Mouse (Mus musculus): ENCODE results near the gene Id1. TPM values are rescaled to one million over a fixed set of nuclear protein-coding genes. Genes with fewer than 3 reads are reported as not detected.

Gene Id1
- total and polyA plus RNA-seq, 2 experiments from 2014 or later: 104 to 198 TPM

DNA sequence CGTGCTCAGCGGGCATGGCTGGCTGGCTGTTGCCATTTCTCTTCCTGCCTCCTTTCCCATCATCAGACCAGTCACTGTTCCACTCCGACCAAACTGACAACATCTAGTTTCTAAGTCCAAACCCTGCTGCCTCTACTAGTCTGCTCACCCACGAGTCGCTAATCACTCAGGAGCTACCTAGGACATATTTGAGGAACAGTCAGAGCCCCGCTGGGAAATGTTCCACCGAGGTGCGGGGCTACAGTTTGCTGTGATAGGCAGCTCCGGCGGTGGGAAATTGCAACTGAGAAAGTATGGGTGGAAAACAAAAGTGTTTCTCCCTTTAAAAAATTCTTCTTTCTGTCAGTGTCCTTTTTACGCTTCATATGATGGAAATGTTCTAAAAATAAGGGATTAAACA, 18.4 kb upstream of the Id1 start:
- Histone ChIP-seq H3K27ac (peak overlapping the region; percentile 48; the same call in 1 of the 2 replicates), H3K4me2 (ENCODE audit: low read depth, low read length) (no peak overlapping the region), H3K4me1 (ENCODE audit: insufficient read depth, low read length) (0 out of 2 replicates have a peak, but pooled peaks cover 6% of the 10 kb centered on the region), H3K27me3 (ENCODE audit: insufficient read depth, low read length) (no peaks in the 10 kb centered on the region), H3K4me3 (ENCODE audit: low read length) (no peak overlapping the region), H3K36me3 (ENCODE audit: insufficient read depth, low read length) (no peaks in the 10 kb centered on the region), H3K9me3 (ENCODE audit: low read length) (no peaks in the 10 kb centered on the region), H3K9ac (replicated peaks; ENCODE audit: low read length) (no peak overlapping the region)
- ATAC-seq (no peak), DNase-seq (ENCODE audit: low spot score) (no peak)
- WGBS: 25% methylated on average over 11 of the region's 11 CpGs
- no peak for TF ChIP-seq CTCF (IDR thresholded peaks at IDR 0.05; ENCODE audit: low read depth)

GRCm38 (mm10) chr2:152718076-152718475, 18.0 kb upstream of the Id1 start:
- Histone ChIP-seq H3K4me2 (ENCODE audit: low read depth, low read length) (no peak overlapping the region), H3K27ac (peak overlapping the region; percentile 48; the same call in 1 of the 2 replicates), H3K4me3 (ENCODE audit: low read length) (no peak overlapping the region), H3K9ac (replicated peaks; ENCODE audit: low read length) (no peak overlapping the region), H3K27me3 (ENCODE audit: insufficient read depth, low read length) (no peaks in the 10 kb centered on the region), H3K9me3 (ENCODE audit: low read length) (no peaks in the 10 kb centered on the region), H3K36me3 (ENCODE audit: insufficient read depth, low read length) (no peaks in the 10 kb centered on the region), H3K4me1 (ENCODE audit: insufficient read depth, low read length) (0 out of 2 replicates have a peak, but pooled peaks cover 6% of the 10 kb centered on the region)
- DNase-seq (ENCODE audit: low spot score) (peak; percentile 39), ATAC-seq (peak; percentile 78)
- 17% methylated on average over 6 of the region's 6 CpGs for WGBS
- no peak for TF ChIP-seq CTCF (IDR thresholded peaks at IDR 0.05; ENCODE audit: low read depth)

DNA sequence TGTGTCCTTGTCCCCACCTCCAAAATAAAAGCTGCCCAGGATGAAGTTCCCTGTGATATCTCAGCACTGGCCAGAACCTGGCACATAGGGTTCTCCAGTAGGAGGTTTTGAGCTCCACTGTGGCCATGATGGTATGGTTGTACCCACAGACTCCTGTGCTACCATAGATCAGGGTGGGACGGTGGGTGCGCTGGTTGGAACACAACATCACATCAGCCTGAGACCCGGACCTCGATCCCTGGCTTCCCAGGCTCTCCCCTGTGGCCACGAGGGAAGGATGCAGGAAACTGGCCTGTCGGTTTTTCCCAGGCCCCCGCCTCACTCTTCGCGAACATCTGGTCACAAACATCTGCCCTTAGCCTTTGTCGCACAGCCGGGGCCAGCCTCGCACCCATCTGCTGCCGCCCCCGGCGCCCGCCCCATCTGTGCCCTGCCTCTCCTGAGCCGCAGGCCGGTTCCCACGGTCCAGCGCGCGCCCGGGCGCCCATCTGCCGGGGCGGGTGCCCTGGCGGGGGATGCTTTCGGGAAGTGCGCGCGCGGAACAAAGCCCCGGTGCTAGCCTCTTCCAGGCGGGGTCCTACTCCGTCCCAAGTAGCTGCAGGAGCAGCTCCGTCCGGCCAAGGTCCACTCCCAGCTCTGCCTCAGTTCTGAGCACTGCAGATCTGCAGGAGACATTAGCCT, 12.3 kb upstream of the Id1 start:
- H3K27ac ChIP-seq: no peak overlapping the region
- no peak for TF ChIP-seq CTCF (IDR thresholded peaks at IDR 0.05; ENCODE audit: low read depth)

GRCm38 (mm10) chr2:152724332-152724723, 11.7 kb upstream of the Id1 start:
- 0 out of 2 replicates have a peak, but pooled peaks cover 4% of the 10 kb centered on the region for H3K4me1 ChIP-seq (ENCODE audit: insufficient read depth, low read length)
- 78% methylated on average over 3 of the region's 3 CpGs for WGBS
- no peak for TF ChIP-seq CTCF (IDR thresholded peaks at IDR 0.05; ENCODE audit: low read depth)
- peak overlapping the region; percentile 27 for H3K4me3 ChIP-seq (ENCODE audit: low read length)
- DNase-seq (ENCODE audit: low spot score) (no peak), ATAC-seq (no peak)
- H3K9me3 ChIP-seq (ENCODE audit: low read length): no peaks in the 10 kb centered on the region
- H3K9ac ChIP-seq (replicated peaks; ENCODE audit: low read length): no peak overlapping the region
- H3K36me3 ChIP-seq (ENCODE audit: insufficient read depth, low read length): no peaks in the 10 kb centered on the region
- peak overlapping the region; percentile 54 for H3K4me2 ChIP-seq (ENCODE audit: low read depth, low read length)
- H3K27ac ChIP-seq: no peak overlapping the region
- no peaks in the 10 kb centered on the region for H3K27me3 ChIP-seq (ENCODE audit: insufficient read depth, low read length)

More for the DNA sequence above, 12.3 kb upstream of the Id1 start:
- H3K9ac ChIP-seq (replicated peaks; ENCODE audit: low read length): peak overlapping the region; percentile 50
- H3K4me3 ChIP-seq (ENCODE audit: low read length): peak overlapping the region; percentile 27
- DNase-seq (ENCODE audit: low spot score) (peak; percentile 32), ATAC-seq (peak; percentile 74)
- 0 out of 2 replicates have a peak, but pooled peaks cover 4% of the 10 kb centered on the region for H3K4me1 ChIP-seq (ENCODE audit: insufficient read depth, low read length)
- H3K27me3 ChIP-seq (ENCODE audit: insufficient read depth, low read length): no peaks in the 10 kb centered on the region
- no peaks in the 10 kb centered on the region for H3K36me3 ChIP-seq (ENCODE audit: insufficient read depth, low read length)
- no peaks in the 10 kb centered on the region for H3K9me3 ChIP-seq (ENCODE audit: low read length)
- peak overlapping the region; percentile 54 for H3K4me2 ChIP-seq (ENCODE audit: low read depth, low read length)
- 3% methylated on average over 37 of the region's 37 CpGs for WGBS

- WGBS: 65% methylated on average over 15 of the region's 15 CpGs
- H3K27ac ChIP-seq: no peak overlapping the region
- no peaks in the 10 kb centered on the region for H3K27me3 ChIP-seq (ENCODE audit: insufficient read depth, low read length)
- DNase-seq (ENCODE audit: low spot score) (no peak), ATAC-seq (no peak)
- no peaks in the 10 kb centered on the region for H3K9me3 ChIP-seq (ENCODE audit: low read length)
- peaks cover 10% of the 10 kb centered on the region; the same call in 1 of the 2 replicates for H3K4me1 ChIP-seq (ENCODE audit: insufficient read depth, low read length)
- no peak overlapping the region for H3K9ac ChIP-seq (replicated peaks; ENCODE audit: low read length)
- TF ChIP-seq CTCF (IDR thresholded peaks at IDR 0.05; ENCODE audit: low read depth): no peak
- H3K4me3 ChIP-seq (ENCODE audit: low read length): no peak overlapping the region
- no peak overlapping the region for H3K4me2 ChIP-seq (ENCODE audit: low read depth, low read length)
- H3K36me3 ChIP-seq (ENCODE audit: insufficient read depth, low read length): no peaks in the 10 kb centered on the region
Observed at GRCm38 (mm10) chr2:152725178-152725750, 10.8 kb upstream of the Id1 start.

DNA sequence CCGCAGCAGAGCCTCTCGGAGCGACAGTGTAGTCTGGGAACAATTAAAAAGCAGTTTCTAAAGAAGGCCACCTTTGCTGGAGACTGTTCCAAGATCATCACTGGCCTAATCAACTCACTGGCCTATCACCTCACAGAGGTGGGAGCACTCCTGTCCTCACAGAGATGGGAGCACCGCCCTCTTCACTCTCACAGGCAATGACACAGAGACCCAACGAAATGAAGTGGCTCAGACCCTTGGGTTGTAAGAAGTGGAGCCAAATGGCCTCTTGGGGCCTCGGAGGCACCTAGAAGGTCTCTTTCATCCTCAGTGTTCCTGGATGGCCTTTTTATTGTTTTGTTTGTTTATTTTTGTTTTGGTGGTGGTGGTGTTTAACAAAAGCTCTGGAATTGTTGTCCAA, 9.8 kb upstream of the Id1 start:
- Histone ChIP-seq H3K9ac (replicated peaks; ENCODE audit: low read length) (no peak overlapping the region), H3K9me3 (ENCODE audit: low read length) (no peaks in the 10 kb centered on the region)
- 87% methylated on average over 6 of the region's 6 CpGs for WGBS

More for the DNA sequence above, 9.8 kb upstream of the Id1 start:
- DNase-seq (ENCODE audit: low spot score): no peak
- Histone ChIP-seq H3K27me3 (ENCODE audit: insufficient read depth, low read length) (no peaks in the 10 kb centered on the region), H3K4me2 (ENCODE audit: low read depth, low read length) (no peak overlapping the region), H3K27ac (no peak overlapping the region), H3K36me3 (ENCODE audit: insufficient read depth, low read length) (no peaks in the 10 kb centered on the region), H3K4me1 (ENCODE audit: insufficient read depth, low read length) (peaks cover 10% of the 10 kb centered on the region; the same call in 1 of the 2 replicates), H3K4me3 (ENCODE audit: low read length) (no peak overlapping the region)
- no peak for ATAC-seq
- TF ChIP-seq CTCF (IDR thresholded peaks at IDR 0.05; ENCODE audit: low read depth): no peak
